Mouse (Mus musculus) spleen, postnatal 10 days (tissue): Measurements from ENCODE around the gene Map3k13.

Source experiments
- DNase-seq, 2 experiments: peaks; one replicate each; pipeline ENCODE4 v3.0.0; 2021 to 2022; ENCODE audit warnings: low spot score in 2 of 2

The Map3k13 gene

GRCm38 (mm10) chr16:21793875-21794696 is at the start of gene Map3k13:
Map3k13 (plus strand) TSS chr16:21794346.
- peak; percentile 89 to 97 for DNase-seq

DNA sequence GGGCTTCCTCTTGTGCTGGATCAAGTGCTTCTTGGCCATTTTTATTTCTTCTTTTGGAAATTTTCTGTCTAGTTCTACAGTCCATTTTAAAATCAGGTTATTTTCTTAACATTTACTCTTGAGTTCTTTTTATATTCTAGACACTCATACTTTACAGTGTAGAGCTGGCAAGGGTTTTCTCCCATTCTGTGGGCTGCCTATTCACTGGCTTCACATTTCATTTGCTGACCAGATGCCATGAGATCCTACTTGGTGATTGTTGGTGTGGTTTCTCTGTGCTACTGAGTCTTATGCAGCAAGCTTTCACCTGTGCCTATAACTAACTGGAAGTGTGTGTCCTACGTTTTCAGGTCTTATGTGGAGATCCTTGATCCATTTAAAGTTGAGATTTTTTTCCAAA is 35.7 kb upstream of the Map3k13 start:
- DNase-seq = no peak

DNA sequence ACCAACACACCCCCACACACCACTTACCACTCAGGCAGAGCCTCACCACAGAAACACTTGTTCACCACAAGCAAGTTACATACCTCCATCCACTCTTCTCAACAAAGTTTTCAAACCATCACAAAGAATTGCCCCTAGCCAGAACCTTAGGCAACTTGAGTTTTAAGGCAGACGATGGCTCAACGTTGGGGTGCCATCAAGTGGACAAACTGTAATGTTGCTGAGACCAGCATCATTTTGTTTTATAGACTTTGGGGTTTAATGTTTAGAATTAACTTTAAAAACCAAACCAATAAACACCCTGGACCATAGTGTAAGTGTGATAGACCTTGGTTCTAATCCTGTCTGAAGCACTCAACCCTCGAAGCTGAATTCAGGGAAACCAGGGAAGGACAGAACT is 25.9 kb upstream of the Map3k13 start:
- DNase-seq = no peak

- no peak for DNase-seq
Measured at GRCm38 (mm10) chr16:21769667-21770066, 24.5 kb upstream of the Map3k13 start.

DNA sequence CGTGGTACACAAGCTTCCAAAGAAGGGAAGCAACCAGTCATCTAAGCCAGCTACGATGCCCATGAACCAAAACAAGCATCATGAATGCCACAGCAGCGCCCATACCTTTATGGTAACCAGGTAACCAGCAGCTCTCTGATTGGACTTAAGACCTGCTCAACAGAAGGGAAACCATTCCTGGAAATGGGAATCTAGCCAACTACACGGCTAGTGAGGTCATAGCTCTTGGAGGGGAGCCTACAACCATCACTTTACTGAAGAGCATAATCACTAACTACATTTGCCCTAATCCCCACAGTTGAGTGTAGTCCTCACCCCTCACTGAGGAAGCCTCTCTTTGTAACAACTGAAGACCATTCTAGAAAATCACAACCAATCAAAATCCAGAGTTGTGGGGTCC is 19.4 kb upstream of the Map3k13 start:
- no peak for DNase-seq

DNA sequence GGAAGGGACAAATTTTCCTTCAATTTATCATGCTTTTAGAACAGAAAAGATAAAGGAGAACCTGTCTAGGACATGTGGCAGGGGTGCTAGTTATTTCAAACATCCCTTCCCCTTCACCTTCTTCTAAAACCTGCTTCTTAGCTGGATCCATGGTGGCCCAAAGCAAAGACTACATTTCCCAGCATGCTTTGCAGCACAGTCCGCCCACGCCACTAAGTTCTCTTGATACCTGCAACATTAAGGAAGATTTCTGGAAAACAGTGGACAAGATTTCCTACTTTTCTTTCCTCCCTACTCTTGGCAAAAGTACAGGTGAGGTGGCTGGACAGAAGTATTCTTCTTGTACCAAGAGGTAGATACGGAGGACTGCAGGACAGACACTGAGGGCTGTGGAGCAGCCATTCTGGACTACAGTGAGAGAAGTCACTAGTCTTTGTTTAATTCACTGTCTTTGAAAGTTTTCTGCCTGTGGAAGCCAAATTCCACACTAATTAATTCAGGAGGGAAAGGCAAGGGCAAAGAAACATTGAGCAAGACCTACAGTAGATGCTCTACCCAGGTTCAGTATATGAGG is 15.8 kb upstream of the Map3k13 start:
- DNase-seq = peak in 1 of 2 experiments; percentile 33

DNA sequence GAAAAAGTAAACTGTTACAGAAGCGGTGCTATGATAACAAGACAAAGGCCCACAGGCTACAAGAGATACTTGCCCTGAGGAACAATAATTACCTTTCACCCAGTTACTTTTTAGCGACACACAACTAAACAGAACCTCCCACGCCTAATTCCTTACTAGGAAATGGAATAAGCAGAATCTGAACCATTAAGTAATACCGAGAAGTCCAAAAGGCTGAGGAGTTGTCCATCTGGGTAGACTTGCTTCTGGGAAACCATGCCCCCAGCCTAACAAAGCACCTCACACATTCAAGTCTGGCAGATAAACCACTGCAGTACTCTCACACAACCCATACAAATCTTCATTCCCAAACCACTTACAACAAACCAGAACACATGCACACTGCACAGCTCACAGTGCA is 15.0 kb upstream of the Map3k13 start:
- no peak for DNase-seq

GRCm38 (mm10) chr16:21781277-21781676 is 12.9 kb upstream of the Map3k13 start:
- no peak for DNase-seq

GRCm38 (mm10) chr16:21781895-21782294 is 12.3 kb upstream of the Map3k13 start:
- no peak for DNase-seq

- no peak for DNase-seq
Measured at GRCm38 (mm10) chr16:21782807-21783206, 11.3 kb upstream of the Map3k13 start.

- no peak for DNase-seq
Measured at GRCm38 (mm10) chr16:21785000-21785399, 9.1 kb upstream of the Map3k13 start.

GRCm38 (mm10) chr16:21786317-21786716 is 7.8 kb upstream of the Map3k13 start:
- DNase-seq = no peak

GRCm38 (mm10) chr16:21787516-21788353 is 6.4 kb upstream of the Map3k13 start, which contains the start of gene Ehhadh:
Ehhadh (minus strand) TSS chr16:21787807.
- DNase-seq = peak; percentile 45 to 65

GRCm38 (mm10) chr16:21788581-21788980 is 5.6 kb upstream of the Map3k13 start:
- DNase-seq = no peak

DNA sequence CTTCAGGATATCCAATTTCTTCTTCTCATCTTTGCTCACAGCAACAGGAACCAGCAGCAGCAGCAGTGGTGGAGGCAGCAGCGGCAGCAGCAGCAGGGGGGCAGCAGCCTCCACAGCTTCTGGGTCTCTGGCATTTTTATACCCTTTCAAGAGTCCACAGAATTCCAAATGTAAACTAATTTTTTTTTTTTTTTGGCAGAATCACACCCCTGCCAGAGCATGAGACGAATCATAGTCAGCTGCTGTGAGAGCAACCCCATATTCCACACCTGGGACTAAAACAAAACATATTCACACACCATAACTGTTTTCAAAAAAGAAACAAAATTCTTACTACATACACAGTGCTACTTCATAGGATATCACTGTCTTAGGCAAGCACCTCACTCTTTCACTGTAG is 5.0 kb upstream of the Map3k13 start:
- DNase-seq = no peak

- no peak for DNase-seq
Measured at GRCm38 (mm10) chr16:21790469-21790868, 3.7 kb upstream of the Map3k13 start.

DNA sequence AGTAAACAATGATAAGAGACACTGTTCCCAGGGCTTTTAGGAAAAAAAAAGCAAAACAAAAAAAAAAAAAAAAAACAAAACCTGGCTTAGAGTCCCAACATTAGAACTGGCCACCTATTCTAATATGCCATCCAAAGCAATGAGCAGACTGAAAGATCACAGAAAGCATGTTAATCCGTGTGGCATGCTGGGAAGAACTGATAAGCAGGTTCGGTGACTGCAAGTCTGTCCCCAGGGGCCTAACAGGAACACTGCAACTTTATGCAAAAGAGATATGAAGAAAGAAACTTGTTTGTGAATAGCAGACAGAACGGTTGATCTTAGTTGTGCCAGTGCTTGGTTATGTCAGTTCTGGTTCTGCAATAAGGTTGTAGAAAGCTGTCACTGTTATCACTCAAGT is 2.4 kb upstream of the Map3k13 start:
- peak in 1 of 2 experiments; percentile 59 for DNase-seq

GRCm38 (mm10) chr16:21793080-21793810 is 901 bp upstream of the Map3k13 start:
- peak in 1 of 2 experiments; percentile 21 for DNase-seq

DNA sequence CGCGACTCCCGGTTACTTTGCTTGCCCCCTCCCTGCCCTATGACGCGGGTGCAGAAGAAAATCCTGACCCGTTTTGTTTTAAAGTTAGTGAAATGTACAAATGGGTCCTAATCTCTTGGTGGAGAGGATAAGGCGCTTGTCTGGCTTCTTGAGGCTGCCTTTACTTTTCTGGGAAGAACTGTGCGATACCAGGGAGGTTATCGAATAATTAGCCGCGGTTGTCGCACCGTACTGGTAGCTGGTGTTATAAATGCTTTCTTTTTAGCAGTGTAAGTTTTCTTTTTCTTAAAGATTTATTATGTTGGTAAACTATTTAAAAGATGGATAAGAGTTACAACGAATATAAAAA is 525 bp downstream of the Map3k13 start:
- DNase-seq = no peak

GRCm38 (mm10) chr16:21795071-21795470 is 925 bp downstream of the Map3k13 start:
- DNase-seq = no peak

DNA sequence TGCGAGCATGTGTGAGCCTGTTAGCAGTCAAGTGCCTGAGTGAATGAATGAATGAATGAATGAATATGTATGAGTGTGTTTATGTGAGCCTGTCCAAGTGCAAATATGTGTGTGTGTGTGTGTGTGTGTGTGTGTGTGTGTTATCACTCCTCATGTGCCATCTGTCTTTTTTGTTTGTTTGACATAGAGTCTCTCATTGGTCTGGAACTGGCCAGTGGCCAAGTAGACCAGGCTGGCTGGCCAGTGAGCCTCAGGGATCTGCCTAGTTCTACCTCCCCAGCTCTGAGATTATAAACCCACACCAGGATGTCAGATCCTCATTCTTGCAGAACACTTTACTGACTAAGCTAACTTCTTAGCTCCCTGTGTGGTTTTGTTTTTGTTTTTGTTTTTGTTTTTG is 10.1 kb downstream of the Map3k13 start:
- DNase-seq = no peak

DNA sequence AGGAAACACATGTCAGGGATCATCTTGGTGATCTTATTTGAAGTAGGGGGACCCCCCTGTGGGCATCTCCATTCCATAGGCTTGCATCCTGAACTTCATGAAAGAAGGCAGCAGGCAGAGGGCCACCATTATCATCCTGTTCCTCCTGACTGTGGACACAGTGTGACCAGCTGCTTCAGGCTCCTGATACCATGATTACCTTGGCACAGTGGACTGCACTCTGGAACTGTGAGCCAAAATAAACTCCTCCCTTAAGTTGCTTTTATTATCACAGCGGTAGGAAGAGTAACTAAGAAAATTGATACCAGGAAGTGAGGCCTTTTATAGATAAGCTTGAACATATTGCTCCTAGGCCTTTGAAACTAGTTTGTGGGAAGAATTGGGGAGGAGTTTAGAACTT is 12.7 kb downstream of the Map3k13 start:
- DNase-seq = no peak
